Mouse (Mus musculus) thymus, postnatal 14 days (tissue): Measurements from ENCODE around the gene Cytl1.

ENCODE experiments used
- DNase-seq: peaks from one replicate; pipeline ENCODE4 v3.0.0; 2021

Cytl1 gene

GRCm38 (mm10) chr5:37735224-37735623 is at the start of gene Cytl1:
TSS of gene Cytl1 (plus strand) at chr5:37735519.
- DNase-seq, result no peak

DNA sequence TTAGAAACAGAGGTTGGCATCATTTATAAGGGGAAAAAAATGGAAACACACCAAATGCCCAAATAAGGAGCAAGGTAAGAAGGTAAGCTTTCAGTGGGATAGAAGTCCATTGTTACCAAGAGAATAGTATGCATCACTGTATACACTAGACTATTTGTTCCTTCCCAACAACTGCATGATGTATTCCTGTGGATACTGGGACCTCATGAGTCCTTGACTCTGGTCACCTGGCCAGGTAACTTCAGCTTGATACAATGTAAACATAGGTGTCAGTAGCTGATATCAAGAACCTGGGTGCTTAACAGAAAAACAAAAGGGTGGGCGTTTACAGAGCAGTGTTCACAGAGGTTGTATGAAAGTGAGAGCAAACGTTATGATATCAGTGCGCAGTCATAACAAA is 42.6 kb upstream of the Cytl1 start:
- DNase-seq, result no peak

DNA sequence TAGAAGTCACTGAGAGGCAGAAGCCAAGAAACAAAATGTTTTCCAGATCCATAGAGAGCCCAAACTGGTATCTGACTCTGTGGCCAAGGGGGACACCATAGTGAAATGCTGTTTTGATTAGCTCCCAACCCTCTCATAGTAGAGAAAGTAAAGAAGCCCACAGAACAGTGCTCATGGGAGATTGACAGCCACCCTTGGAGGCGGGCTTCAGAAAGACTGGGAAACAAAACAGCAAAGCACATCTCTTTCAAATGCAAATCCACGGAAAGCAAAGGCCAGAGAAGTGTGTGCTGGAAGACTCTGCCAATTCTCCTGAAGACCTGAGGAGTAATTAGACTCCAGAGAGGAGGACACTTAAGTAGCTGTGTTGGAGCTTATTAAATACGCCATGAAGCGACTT is 39.5 kb upstream of the Cytl1 start:
- DNase-seq, result no peak

DNA sequence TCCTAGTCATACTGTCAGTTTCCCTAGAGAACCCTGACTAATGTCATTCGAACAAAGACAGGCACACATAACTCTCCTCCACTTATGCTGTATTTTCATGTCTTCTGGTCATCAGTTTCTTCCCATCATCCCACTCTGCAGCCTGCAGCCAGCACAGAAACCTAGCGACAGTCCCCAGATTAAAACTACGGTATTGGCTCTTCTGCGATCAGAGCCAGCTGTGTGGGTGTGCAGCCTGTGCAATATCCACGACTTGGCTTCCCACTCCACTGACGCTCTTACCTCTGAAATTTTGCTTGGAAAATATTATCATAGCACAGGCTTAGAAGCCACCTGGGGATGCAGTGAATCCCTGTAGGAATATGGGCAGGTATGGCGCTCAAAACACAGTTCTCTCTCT is 38.0 kb upstream of the Cytl1 start:
- DNase-seq, result no peak

GRCm38 (mm10) chr5:37699757-37700156 is 35.6 kb upstream of the Cytl1 start:
- no peak for DNase-seq

DNA sequence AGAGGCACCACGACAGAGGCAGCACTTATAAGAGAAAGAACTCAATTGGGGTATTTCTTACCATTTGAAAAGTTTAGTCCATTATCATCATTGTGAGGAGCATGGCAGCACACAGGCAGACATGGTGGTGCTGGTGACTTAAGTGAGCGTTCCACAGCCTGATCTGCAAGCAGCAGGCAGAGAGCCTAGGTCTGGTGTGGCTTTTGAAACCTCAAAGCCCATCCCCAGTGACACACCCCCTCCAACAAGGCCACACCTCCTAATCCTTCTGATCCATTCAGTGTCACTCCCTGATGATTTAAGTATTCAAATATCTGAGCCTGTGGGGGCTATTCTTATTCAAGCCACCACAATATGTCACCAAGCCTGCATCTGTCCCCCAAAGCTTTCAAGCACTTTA is 30.4 kb upstream of the Cytl1 start:
- DNase-seq, result no peak

DNA sequence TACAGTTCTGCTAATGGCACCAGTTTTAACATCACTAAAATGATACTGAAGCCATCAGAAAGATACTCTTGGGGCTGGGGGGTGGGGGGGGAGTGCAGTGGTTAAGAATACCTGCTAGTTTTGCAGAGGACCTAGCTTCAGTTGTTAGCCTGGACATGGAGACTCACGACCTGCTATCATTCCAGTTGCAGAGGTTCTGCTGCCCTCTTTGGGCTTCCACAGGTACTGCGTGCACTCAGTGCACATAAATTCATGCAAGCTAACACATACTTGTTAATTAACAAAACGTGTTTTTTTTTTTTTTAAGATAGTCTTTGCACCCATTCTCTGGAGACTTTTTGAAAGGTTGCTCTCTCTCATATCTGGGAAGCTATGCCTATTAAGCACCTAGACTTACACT is 27.2 kb upstream of the Cytl1 start:
- DNase-seq, result no peak

- no peak for DNase-seq
These were observed 25.9 kb upstream of the Cytl1 start for GRCm38 (mm10) chr5:37709257-37709904.

GRCm38 (mm10) chr5:37716505-37717372 is 18.6 kb upstream of the Cytl1 start, which contains the start of gene Stk32b:
TSS of gene Stk32b (minus strand) at chr5:37717171.
- DNase-seq, result no peak

DNA sequence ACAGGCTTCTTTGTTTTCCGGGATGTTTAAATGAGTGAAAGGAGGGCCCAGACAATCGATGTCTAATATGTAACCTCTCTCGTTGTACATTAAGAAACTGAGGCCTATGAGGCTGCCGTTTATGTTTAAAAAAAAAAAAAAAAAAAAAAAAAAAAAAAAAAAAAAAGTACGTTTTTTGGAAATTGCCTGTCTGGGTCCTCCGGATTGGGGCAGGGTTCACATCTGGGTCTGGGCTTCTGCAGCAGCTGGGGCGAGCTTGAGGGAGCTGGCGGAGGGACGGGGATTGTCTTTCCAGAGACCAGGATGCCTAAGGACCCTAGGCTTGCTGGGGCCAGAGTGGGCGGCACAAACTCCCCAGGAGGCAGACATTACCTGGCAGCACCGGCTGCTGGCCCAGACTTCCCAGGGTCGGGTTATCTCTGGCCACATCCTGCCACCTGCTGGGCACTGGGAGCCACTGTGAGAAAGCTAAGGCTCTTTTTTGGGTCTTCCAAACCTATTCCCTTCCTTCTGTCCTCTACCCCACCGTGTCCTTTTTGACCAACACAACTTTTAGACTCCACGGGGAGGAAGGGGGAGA is 17.8 kb upstream of the Cytl1 start:
- no peak for DNase-seq

GRCm38 (mm10) chr5:37720670-37721069 is 14.6 kb upstream of the Cytl1 start:
- DNase-seq, result no peak

DNA sequence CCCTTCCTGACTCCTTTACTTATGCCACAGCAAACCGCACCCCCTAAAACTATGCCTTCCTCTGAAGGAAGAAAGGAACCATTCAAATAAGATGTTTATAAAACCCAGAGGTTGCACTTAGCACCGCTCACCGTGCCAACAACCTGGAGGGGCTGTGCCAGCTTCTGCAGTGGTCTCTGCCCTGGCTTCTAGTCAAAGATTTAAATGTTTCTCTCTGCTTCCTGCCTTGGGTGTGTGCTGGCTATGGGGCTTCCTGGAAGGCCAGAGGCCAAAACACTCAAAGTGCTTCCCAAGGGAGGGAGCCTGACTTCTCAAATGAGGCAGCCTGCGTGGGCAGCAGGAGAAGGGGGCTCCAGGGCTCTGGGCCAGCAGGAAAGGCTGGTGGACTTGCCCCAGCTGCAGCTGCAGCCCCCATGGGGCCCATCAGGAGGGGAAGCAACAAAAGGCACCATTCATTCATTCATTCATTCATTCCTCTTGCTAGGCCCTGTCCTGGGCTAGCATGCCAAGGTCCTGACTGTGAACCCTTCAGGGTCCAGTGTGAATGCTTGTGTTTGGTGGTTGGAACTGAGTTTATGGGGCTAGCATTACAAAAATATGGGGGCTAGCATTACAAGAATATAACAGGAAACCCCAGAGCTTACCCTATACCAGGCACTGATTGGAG is 10.0 kb upstream of the Cytl1 start:
- DNase-seq, result no peak

DNA sequence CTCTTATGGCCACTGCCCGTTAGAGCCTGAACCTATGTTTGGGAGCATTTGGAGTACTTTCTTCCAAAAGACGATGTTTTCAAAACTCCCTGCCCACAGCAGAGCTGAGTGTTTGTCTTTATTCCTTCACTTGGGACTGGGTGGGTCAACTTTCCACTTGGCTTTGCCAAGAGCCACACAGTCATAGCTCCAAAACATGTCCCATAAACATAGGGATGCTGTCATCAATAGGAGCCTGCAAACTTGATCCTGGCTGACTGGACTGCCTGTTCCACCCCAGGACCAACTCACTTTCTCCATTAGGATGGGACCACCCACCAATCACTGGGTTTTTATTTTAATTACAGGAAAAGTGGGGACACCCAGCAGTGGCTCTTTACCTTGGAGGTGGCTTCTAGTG is 4.5 kb upstream of the Cytl1 start:
- DNase-seq, result no peak

- DNase-seq, result no peak
These were observed 894 bp downstream of the Cytl1 start for GRCm38 (mm10) chr5:37736213-37736612.

- no peak for DNase-seq
These were observed 8.8 kb downstream of the Cytl1 start for GRCm38 (mm10) chr5:37743889-37744707.

DNA sequence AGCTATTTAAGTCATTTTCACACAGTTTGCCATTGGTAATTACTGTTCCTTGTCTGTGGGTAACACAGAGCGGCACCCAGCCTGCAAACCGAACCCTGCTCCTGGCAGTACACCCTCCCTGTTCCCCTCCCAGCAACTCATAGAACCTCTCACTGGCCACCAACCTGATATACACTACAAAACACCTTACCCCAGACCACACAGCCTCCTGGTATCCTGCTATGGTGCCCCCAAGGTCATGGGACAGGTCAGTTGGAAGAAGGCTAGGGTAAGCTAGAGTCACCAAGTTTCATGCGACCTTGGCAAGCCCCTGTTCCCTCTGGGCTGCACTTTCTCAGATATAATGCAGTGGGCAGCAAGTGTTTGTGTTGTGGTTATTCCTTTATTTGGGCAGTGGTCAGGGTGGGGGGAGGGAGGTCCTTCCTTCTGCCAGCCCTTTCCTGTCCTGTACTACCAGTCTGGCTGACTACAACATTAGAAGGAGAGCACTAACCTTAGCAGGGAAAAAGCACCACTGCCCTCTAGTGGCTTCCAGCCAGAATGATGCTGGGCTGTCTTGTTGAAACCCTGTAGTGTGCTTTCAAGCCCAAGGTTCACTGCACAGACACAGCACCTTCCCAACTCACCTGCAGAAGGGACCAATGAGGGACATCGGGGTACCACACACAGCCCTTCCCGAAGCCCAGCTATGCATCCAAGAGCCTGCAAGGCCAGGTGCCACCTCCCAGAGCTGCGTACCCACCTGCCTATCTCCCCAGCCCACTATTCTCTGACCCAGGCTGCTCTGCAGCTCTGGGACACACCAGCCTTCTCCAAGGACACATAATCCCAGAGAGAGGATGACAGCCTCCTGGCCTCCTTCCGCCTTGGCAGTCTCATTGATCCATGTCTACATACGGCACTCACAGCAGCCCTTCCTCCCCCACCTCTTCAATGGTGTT is 17.0 kb downstream of the Cytl1 start:
- DNase-seq, result peak; percentile 11

- no peak for DNase-seq
These were observed 18.0 kb downstream of the Cytl1 start for GRCm38 (mm10) chr5:37753366-37753765.

DNA sequence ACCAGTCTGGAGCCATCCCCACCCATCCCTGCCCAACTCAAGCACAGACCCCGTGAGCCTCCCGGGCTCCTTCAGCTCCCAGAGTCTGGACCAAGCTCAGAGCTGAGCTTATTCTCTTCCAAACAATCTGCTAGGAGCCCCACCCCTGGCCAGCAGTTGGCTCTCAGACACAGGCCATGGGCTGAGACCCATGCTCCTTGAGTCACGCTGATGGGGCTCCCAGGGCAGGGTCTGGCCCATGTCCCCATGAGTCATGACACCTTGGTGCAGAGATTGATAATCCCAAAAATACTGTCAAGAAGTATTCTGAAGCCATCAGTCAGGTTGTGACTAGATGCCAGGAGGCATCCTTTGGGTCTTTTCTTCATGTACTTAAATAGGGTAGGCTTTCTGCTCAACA is 26.7 kb downstream of the Cytl1 start:
- DNase-seq, result no peak

DNA sequence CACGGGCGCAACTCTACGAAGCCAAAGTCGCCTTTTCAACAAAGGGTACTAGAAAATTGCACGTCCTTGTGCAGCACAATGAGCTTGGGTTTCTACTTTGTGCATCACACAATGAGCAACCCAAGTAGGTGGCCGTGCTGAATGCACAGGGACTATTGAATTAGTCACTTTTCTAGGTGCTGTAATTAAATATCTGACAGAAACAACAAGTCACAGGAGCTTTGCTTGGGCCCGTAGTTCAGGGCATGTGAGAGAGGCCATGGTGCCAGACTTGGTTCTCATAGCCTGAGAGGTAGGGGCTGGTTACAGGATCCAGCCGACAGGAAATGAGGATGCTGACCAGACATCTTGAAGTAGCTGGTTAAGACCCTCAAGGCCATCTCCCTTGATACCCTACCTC is 30.5 kb downstream of the Cytl1 start:
- DNase-seq, result no peak

DNA sequence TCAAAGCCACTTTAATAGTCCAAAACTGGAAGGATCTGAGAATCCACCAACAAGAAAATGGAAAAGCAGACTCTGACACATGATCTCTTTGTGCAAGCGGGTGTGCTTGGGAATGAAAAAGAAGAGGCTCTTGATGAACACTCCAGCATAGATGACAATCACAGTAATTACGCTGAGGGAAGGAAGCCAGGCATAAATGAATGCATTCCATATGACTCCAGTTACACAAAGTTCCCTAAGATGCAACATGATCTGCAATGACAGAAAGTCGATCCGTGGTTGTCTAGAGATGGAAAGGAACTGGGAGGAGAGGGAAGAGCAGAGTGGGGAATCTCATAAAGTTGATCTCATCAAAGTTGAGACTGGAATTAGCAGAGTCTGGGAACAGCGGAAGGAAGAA is 31.9 kb downstream of the Cytl1 start:
- no peak for DNase-seq

DNA sequence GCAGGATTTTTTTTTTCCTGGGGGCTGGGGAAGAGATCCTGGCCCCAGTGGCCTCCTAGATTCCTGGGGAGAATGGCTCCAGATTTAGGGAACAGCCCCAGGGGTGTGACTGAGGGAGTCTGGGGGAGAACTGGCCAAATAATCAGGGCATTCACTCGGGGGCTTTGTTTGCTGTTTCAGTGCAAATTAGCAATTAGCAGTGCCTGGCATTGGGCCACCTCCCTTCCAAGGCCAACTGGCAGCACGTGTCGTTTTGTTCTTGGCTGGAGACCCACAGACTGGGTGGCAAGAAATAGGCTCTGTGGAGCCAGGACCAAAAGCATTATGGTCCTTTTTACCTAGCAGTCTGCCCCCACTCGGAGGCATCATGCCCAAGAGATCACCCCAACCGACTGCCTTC is 33.7 kb downstream of the Cytl1 start:
- no peak for DNase-seq
